ENCODE assay signal across 23 mouse cellular contexts in the genomic region with DNA sequence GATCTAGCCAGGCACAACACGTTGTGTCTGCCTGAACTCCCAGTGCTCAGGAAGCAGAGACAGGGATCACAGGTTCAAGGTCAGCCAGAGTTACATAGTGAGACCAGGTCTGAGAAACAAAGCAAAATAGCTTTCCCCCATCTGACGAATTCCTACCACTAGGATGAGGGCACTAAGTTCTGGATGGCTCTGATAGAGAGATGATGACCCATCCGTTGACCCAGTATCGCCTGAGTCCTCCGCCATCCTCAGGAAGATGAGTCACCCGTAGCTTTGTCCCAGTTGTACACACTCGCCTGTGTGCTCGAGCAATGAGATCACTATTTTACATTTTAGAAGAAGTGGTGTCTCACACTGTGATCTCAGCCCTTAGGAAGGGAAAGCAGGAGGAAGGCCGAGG. TPM values are rescaled to one million over a fixed set of nuclear protein-coding genes. Genes with fewer than 3 reads are reported as not detected.
DNase-seq lines count a peak whose midpoint lies in the region.
"Had no signal": no experiment of that assay in that cellular context is flagged by ENCODE, and none has a peak within 500 bp of the region (broad histone marks: within the 10 kb centered on the region; RNA-seq: fewer than 3 reads in every experiment).

No protein-coding gene starts in this region.

- DNase-seq in adrenal gland, adult (ENCODE audit: inconsistent age in 2 of 2, low spot score in 1 of 2): peak; percentile 65 to 68
- DNase-seq in adrenal gland, postnatal 4 days (ENCODE audit: low spot score in 2 of 2): no peak
- DNase-seq in adrenal gland, postnatal 36 days: peak; percentile 19 to 42
- no peak for DNase-seq in adrenal gland, postnatal 25 days
- peak; percentile 39 for DNase-seq in R1 (ENCODE audit: low read depth, low spot score)
- DNase-seq in embryo, embryonic 9.5 days (ENCODE audit: extremely low spot score): no peak
- DNase-seq in yolk sac, embryonic 10.5 days (ENCODE audit: low spot score): no peak
- DNase-seq in kidney, postnatal 14 days: no peak
- DNase-seq: cerebellum, adult 11-12 months; cerebellum, adult 8-10 months; cerebellum, postnatal 10 days; cerebellum, postnatal 36 days; embryo, embryonic 11 days; gastrocnemius, postnatal 10 days; gastrocnemius, postnatal 36 days; heart, adult 2 months; heart, postnatal 14 days; heart, postnatal 4 days; kidney, adult 18-20 months had no signal

RNA-seq across cellular contexts. Expression of gene Pla2g2f, which starts 4.8 kb away (rescaled TPM):
- 10 to 100 TPM in 1 of 2 experiments, 1 to 10 TPM in 1; 9.7 to 10.1 TPM for total RNA-seq in adrenal gland, postnatal 4 days (2021)
- total RNA-seq in adrenal gland, postnatal 36 days (2021): 10 to 100 TPM; 19.8 to 31.3 TPM
- 19.2 and 21.7 TPM in 2 replicates for total RNA-seq in adrenal gland, postnatal 25 days (2021)
- total RNA-seq: gastrocnemius, postnatal 10 days; gastrocnemius, postnatal 36 days; granulocyte monocyte progenitor cell, adult 5-6 weeks; hindbrain, postnatal 0 days had no signal

RNA-seq across cellular contexts. Expression of gene Pla2g2d, which starts 13.3 kb away (rescaled TPM):
- total RNA-seq in adrenal gland, postnatal 4 days (2021): 1 to 10 TPM; 1.1 to 1.4 TPM
- 1 to 10 TPM; 2.1 to 2.5 TPM for total RNA-seq in adrenal gland, postnatal 36 days (2021)
- total RNA-seq in adrenal gland, postnatal 25 days (2021): 2.2 and 2.8 TPM in 2 replicates
- total RNA-seq: G1E; gastrocnemius, postnatal 10 days; granulocyte monocyte progenitor cell, adult 5-6 weeks; heart, postnatal 4 days had no signal

RNA-seq across cellular contexts. Expression of gene Ubxn10, which starts 25.3 kb away (rescaled TPM):
- total RNA-seq in adrenal gland, postnatal 4 days (2021): 1 to 10 TPM; 1.8 to 2.4 TPM
- under 1 TPM; 0.76 to 0.79 TPM for total RNA-seq in adrenal gland, postnatal 36 days (2021)
- total RNA-seq in adrenal gland, postnatal 25 days (2021): 1.1 and 2.0 TPM in 2 replicates
- total RNA-seq: granulocyte monocyte progenitor cell, adult 5-6 weeks had no signal

RNA-seq across cellular contexts. Expression of gene Pla2g2c, which starts 37.7 kb away (rescaled TPM):
- total RNA-seq in adrenal gland, postnatal 4 days (2021): under 1 TPM; 0.42 to 0.73 TPM
- total RNA-seq in adrenal gland, postnatal 36 days (2021): under 1 TPM; 0.20 to 0.43 TPM
- total RNA-seq in adrenal gland, postnatal 25 days (2021): 0.24 TPM in 1 of 2 replicates, not detected in the other
- total RNA-seq: gastrocnemius, adult 18-20 months; gastrocnemius, postnatal 36 days; granulocyte monocyte progenitor cell, adult 5-6 weeks; heart, postnatal 14 days; heart, postnatal 4 days had no signal

Comparison
In these comparisons a context has a peak if more than half of its experiments do, and no peak if none do; other contexts are left out.
1. DNase-seq: peak in adrenal gland, adult (2 of 2), adrenal gland, postnatal 36 days (2 of 2) and R1 (single experiment); none in adrenal gland, postnatal 4 days (0 of 2), adrenal gland, postnatal 25 days (single experiment), embryo, embryonic 9.5 days (single experiment), yolk sac, embryonic 10.5 days (single experiment) and kidney, postnatal 14 days (single experiment).